Mouse (Mus musculus) embryonic fibroblast, embryonic 13.5 days (primary cell): Measurements from ENCODE around the gene Aip.

Source experiments
- CTCF ChIP-seq: IDR thresholded peaks from 2 replicates; pipeline ENCODE4 v1.5.1; 2011; ENCODE audit warnings: mild to moderate bottlenecking, control low read depth, low read length, moderate library complexity, borderline replicate concordance; ENCODE audit not compliant: insufficient read depth
- POLR2A ChIP-seq: IDR thresholded peaks from 2 replicates; pipeline ENCODE4 v1.6.1; 2011; ENCODE audit warnings: low read depth, mild to moderate bottlenecking, control low read depth, low read length, moderate library complexity

DNA sequence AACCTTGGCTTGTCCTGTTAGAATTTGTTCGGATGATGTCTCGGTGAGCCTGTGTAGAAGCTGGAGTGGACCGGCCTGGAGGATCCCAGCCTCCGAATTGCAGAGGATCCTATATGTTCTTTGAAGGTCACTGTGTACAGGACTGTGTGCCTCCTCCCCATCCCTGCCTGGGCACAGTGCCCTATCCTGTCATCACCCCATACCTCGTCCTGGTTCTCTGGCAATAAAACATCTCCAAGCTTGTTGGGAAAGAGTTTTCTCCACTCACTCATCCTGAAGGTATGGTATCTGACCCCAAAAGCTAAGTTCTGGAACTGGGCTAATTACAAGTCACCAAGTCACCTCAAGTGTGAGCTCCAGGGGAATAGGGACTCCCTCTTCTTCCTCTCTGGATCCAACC lies 38.6 kb downstream of the Aip start:
- TF ChIP-seq CTCF (no peak), POLR2A (no peak)
